Mouse (Mus musculus): Measurements from ENCODE around the gene Cope.

Gene Cope

DNA sequence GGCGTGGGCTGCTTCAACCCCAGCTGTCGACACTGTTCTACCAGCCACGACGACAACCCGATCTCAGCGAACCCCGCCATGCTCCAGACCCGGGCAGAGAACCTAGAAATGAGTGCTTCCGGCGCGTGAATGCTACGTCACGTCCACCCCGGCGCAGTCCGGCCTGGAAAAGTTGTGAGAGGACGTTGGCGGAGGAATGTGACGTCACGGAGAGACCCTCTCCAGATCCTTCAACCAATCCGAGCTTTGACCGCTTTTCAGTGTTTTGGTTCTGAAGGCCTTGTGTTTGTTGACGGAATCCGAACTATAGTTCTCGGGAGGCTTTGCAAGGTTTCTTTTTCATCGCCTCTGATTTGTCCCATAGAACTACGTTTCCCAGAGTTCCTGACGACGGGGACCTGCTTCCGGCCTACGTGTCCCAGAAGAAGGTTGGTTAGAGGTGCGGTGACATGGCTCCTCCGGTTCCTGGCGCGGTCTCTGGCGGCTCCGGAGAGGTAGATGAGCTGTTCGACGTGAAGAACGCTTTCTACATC lies at the start of gene Cope, which contains the start of gene Ddx49:
Cope (plus strand) TSS at position 161 of the 533 bp plus-strand sequence.
Ddx49 (minus strand) TSS at position 132 of the 533 bp plus-strand sequence.
- DNase-seq (ENCODE audit: low read depth, low spot score), result peak; percentile 96

DNA sequence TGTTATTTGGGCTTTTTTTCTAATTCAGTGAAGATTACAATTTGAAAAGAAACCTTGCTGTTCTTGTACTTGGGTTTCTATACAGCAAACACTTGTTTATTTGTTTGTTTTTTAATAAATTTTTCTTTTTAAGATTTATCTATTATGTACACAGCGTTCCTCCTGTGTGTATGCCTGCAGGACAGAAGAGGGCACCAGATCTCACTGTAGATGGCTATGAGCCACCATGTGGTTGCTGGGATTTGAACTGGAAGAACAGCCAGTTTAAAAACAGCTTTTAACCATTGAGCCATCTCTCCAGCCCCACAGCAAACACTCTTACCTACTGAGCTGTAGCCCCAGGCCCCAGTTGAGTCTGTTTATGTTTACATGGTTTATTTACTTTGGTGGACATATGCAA lies 47.7 kb upstream of the Cope start:
- DNase-seq (ENCODE audit: low read depth, low spot score), result no peak

DNA sequence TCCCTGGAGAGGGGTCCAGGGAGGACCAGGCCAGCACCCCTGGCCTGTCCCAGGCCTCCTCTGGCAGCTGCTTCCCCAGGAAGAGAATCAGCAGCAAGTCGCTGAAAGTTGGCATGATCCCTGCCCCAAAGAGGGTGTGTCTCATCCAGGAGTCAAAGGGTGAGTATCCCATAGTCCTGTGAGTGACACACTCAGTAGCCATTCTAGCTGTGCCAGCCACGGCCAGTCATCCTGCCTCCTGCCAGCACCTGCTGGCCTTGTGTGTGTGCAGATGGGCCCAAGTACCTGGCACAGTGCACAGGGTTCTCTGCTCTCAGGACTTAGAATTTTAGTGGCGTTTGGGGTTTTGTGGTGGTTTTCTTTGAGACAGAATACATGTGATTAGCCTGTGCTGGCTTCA lies 44.9 kb upstream of the Cope start:
- DNase-seq (ENCODE audit: low read depth, low spot score), result no peak

GRCm38 (mm10) chr8:70258600-70258999 lies 43.7 kb upstream of the Cope start:
- DNase-seq (ENCODE audit: low read depth, low spot score), result no peak

- DNase-seq (ENCODE audit: low read depth, low spot score), result no peak
Observed at GRCm38 (mm10) chr8:70259043-70259442, 43.3 kb upstream of the Cope start.

GRCm38 (mm10) chr8:70267674-70268073 lies 34.6 kb upstream of the Cope start:
- DNase-seq (ENCODE audit: low read depth, low spot score), result no peak

GRCm38 (mm10) chr8:70268311-70268710 lies 34.0 kb upstream of the Cope start:
- DNase-seq (ENCODE audit: low read depth, low spot score), result no peak

DNA sequence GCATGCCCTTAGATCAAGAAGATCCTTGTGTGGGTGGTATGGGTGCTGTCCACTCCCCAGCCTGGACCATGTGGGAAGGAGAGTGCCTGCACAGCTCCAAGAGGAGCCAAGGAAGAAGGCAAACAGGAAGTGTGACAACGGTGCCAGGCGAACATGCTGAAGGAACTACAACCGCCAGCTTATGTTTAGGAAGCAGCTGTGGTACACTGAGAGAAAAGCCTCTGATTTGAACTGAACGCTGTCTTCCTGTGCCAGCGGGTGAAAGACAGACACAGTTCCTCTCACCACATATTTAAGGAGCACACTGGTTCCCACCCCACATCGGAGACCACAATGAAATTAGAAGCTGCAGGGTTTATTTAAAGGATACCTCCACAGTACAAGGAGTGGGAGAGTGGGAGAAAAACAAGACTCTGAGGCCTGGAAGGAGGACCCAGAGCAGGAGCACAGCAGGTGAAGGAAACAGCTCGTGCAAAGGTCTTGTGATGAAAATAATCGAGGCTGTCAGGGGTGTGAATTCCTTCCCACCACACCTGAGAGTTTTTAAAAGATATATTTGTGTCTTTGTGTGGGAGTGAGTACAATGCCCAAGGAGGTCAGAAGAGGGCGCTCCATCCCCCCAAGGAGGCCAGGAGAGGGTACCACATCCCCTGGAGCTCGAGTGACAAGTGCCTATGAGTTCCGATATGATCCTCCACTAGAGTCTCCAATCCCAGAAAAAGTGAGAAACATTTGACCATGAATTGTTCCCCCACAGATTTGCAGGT lies 33.3 kb upstream of the Cope start:
- peak; percentile 16 for DNase-seq (ENCODE audit: low read depth, low spot score)

DNA sequence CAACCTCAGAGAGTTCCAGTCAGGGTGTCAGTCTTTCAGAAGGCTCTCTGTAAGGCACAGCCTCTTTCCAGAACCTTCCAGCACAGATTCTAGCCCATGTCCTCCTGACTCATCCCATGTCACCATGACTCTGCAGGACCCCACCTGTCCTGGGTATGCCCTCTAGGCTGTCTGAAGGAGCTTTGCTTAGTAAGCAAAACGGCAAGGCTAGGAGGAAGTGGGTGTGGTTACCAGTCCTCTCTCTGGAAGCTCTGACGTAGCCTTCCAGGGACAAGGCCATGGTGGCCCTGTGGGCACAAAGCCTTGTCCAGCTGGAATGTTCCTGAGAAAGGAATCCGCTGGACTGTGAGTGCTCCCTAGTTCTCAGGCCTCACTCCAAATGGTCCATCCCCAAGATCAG lies 29.4 kb upstream of the Cope start:
- no peak for DNase-seq (ENCODE audit: low read depth, low spot score)

DNA sequence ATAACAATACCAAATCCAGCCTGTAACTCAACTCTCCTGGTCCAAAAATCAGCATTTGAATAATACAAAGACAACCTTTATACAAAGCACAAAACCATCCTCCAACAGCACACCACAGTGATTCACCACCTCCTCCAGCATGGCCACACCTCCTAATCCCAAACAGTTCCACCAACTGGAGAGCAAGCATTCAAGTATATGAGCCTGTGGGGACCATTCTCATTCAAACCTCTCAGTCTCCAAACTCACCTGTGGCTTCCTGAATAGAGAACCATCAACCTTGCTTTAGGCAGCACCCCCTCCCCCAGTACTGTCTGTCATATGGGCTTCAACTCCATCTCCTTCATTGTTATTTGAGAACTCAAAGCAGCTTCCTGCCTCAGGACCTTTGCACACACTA lies 28.0 kb upstream of the Cope start:
- DNase-seq (ENCODE audit: low read depth, low spot score), result no peak

GRCm38 (mm10) chr8:70276476-70276875 lies 25.8 kb upstream of the Cope start:
- no peak for DNase-seq (ENCODE audit: low read depth, low spot score)

DNA sequence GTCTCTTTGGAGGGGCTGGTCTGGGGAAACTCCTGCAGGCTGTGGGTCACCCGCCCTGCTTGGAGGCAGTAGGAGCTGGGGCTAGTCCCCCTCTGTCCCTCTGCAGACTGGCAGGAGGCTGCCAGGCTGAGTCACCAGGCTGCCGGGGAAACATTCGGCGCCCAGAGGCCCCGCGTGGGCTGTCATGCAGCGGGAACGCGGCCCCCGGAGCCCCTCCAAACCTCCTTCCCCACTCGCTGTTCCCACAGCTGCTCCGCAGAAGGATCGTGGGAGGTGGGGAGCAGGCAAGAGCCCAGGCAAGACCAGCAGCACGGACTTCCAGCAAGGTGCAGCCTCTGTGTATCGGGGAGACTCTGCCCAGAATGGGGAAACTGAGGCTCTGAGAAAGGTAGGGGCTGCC lies 24.1 kb upstream of the Cope start:
- DNase-seq (ENCODE audit: low read depth, low spot score), result no peak

DNA sequence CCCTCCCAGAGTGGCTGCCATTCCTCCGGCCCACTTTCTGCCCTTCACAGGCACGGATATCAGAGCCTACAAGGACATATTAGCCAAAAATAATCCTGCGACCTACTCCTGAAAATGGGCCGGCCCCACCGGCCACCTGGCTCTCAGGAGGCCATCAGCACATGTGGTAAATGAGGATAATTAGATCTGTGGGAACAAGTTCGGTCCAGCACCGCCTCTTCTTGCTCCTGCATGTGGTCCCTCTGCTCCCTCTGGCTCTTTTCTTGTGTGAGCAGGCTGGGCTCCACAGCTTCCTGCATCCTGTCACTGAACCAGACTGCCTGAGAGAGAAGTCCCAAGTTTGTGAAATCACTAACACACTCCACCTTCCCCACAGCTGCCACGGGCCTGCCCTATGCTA lies 23.1 kb upstream of the Cope start:
- DNase-seq (ENCODE audit: low read depth, low spot score), result no peak

DNA sequence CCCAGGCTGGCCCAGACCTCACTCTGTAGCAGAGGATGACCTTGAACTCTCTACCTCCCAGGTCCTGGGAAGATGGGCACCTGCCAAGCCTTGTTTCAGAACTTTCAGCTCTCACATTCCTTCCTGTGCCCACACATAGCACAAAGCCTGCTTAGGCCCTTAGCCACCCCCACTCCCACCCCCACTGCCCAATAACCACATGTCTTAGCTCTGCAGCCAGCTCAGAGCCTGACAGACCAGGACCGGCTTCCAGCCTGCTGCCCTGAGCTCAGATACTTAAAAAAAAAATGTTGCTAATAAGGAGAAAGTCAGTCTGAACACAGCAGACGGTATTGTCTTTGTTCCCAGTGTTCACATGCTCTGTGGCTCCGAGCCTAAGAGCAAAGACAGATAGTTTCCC lies 21.3 kb upstream of the Cope start:
- DNase-seq (ENCODE audit: low read depth, low spot score), result no peak

DNA sequence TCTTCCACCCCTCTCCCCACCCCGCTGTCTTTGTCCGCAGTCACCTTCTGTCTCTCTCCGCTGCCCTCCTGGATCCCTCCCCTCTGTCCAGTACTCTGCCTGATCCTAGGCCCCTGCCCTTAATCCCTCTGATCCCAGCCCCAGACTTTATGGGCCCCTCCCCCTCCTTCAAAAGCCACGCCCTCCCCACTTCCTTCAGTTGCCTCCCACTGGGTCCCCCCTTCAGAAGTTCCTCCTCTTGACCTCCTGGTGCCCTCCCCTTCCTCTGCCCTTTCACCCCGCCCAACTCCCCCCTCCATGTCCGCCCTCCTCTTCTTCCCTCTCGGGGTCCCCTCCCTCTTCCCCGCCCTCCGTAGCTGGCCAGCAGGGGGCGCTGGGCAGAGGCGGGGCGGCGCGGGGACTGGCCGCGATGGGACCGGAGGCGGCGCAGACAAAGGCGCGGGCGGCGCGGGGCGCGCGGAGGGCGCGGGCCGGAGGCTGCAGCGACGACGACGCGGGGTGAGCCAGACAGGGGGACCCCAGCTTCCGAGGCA lies 19.6 kb upstream of the Cope start, which contains the start of gene Homer3:
Homer3 (plus strand) TSS at position 225 of the 533 bp plus-strand sequence.
- peak; percentile 93 for DNase-seq (ENCODE audit: low read depth, low spot score)

GRCm38 (mm10) chr8:70283136-70284077 lies 18.9 kb upstream of the Cope start:
- DNase-seq (ENCODE audit: low read depth, low spot score), result no peak

- DNase-seq (ENCODE audit: low read depth, low spot score), result no peak
Observed at GRCm38 (mm10) chr8:70284421-70284820, 17.9 kb upstream of the Cope start.

DNA sequence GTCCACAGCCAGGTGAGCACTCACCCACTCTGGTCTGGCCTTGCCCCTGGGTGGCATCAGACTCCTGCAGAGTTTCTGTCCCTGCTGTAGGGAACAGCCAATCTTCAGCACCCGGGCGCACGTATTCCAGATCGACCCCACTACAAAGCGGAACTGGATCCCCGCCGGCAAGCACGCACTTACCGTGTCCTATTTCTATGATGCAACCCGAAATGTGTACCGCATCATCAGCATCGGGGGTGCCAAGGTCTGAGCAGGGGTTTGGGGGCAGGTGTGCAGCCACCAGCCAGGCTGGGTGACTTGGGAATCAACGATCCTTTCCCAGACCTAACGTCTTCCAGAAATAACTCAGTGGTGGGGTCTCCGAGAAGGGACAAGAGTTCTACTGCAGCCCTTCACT lies 17.0 kb upstream of the Cope start:
- no peak for DNase-seq (ENCODE audit: low read depth, low spot score)

- DNase-seq (ENCODE audit: low read depth, low spot score), result peak; percentile 31
Observed at GRCm38 (mm10) chr8:70286737-70287136, 15.6 kb upstream of the Cope start.

DNA sequence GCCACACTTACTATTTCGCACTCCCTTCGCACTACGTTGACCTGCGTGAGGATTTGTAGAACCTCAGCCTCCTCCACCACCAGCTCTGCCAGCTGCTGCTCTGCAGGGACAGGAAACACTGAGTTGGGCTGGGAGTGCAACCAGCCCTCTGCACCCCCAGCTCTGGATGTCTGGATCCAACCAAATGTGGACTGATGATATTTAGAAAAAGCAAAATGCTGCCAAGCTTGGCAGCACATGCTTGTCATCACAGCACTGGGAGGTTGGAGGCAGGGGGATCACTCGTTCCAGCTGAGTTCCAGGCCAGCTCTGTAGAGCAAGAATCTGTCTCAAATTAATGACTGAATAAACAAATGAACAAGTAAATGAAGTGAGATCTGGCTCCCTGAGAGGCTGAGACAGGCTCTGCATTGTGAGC lies 8.3 kb upstream of the Cope start:
- no peak for DNase-seq (ENCODE audit: low read depth, low spot score)

GRCm38 (mm10) chr8:70300881-70301280 lies 1.4 kb upstream of the Cope start:
- peak; percentile 41 for DNase-seq (ENCODE audit: low read depth, low spot score)

DNA sequence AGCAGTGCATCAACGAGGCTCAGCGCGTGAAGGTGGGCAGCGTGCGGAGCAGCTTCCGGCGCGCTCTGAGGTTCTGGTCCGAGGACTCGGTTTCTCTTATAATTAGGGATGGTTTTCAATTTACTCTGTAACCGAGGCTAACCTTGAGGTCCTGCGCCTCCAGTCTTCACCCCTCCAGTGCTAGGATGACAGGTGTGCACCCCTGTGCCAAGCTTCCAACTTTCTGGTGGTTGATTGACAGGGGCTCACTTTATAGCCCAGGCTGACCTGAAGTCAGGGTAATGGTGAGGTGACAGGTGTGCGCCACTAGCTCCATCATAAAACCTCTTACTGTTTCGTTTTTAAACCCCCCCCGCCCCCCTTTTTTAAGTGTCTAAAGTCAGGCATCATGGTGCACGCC lies 583 bp downstream of the Cope start:
- no peak for DNase-seq (ENCODE audit: low read depth, low spot score)

Data from A20 (cell line).